Mouse (Mus musculus) liver, postnatal 0 days (tissue): ENCODE results near the gene Sgk1.

Experiments
- CTCF ChIP-seq: sonication (generic); IDR thresholded peaks from 2 replicates; pipeline ENCODE4 v1.5.1; 2016; ENCODE audit warnings: antibody characterized with exemption, low read depth
- EP300 ChIP-seq: IDR thresholded peaks from 2 replicates; pipeline ENCODE4 v1.6.1; 2016; ENCODE audit warnings: antibody characterized with exemption, low read depth, mild to moderate bottlenecking

DNA sequence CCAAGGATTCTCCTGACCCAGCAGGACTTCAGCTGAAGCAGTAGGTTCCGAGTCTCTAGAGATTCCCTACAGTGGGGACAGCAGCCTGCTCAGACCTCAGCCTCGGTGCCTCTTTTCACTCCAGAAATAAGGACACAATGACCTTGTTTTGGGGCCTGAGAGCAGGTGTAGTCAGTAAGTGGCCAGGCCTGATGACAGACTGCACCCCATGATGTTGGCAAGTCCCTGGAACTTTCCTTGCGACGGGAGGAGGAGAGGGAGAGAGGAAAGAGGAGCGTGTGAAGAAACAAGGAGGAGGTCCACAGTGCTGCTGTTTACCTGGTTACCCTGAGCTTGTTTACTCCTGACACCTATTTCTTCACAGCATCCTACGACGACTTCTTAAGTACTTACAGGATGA, 9.5 kb downstream of the Sgk1 start:
- no peak for TF ChIP-seq CTCF
- no peak for TF ChIP-seq EP300
